In genomic region chr9:7870556-7871315, GRCm38 (mm10) we compare ENCODE assay signal across 11 mouse cellular contexts. TPM values are rescaled to one million over a fixed set of nuclear protein-coding genes. Genes with fewer than 3 reads are reported as not detected.
DNase-seq lines count a peak whose midpoint lies in the region; ATAC-seq lines count a peak whose summit lies in the region.
"Had no signal": no experiment of that assay in that cellular context is flagged by ENCODE, and none has a peak within 500 bp of the region (broad histone marks: within the 10 kb centered on the region; RNA-seq: fewer than 3 reads in every experiment).

No protein-coding gene starts in this region.

- no peak for ATAC-seq in intestine, embryonic 16.5 days
- ATAC-seq in intestine, embryonic 15.5 days: no peak
- ATAC-seq in forebrain, embryonic 13.5 days: no peak
- ATAC-seq: midbrain, embryonic 15.5 days had no signal

- H3K36me3 ChIP-seq in intestine, embryonic 16.5 days (ENCODE audit: control insufficient read depth, insufficient read depth, low read length): peaks cover 6% of the 10 kb centered on the region
- peaks cover 8% of the 10 kb centered on the region for H3K36me3 ChIP-seq in intestine, embryonic 15.5 days
- peaks cover 15% of the 10 kb centered on the region for H3K36me3 ChIP-seq in limb, embryonic 10.5 days
- H3K36me3 ChIP-seq in forebrain, embryonic 13.5 days (ENCODE audit: poor library complexity, severe bottlenecking): no peaks in the 10 kb centered on the region
- H3K36me3 ChIP-seq: hindbrain, embryonic 13.5 days; midbrain, embryonic 15.5 days had no signal

- no peaks in the 10 kb centered on the region for H3K9me3 ChIP-seq in intestine, embryonic 16.5 days (ENCODE audit: control insufficient read depth, low read length)
- H3K9me3 ChIP-seq in intestine, embryonic 15.5 days: no peaks in the 10 kb centered on the region
- H3K9me3 ChIP-seq in limb, embryonic 10.5 days (replicated peaks): no peaks in the 10 kb centered on the region
- H3K9me3 ChIP-seq in forebrain, embryonic 13.5 days (replicated peaks): no peaks in the 10 kb centered on the region
- H3K9me3 ChIP-seq: hindbrain, embryonic 13.5 days; midbrain, embryonic 15.5 days had no signal

- H3K4me3 ChIP-seq in intestine, embryonic 16.5 days (ENCODE audit: low read length): no peak overlapping the region
- H3K4me3 ChIP-seq in intestine, embryonic 15.5 days (replicated peaks): no peak overlapping the region
- H3K4me3 ChIP-seq in limb, embryonic 10.5 days: no peak overlapping the region
- no peak overlapping the region for H3K4me3 ChIP-seq in forebrain, embryonic 13.5 days
- H3K4me3 ChIP-seq: hindbrain, embryonic 13.5 days; midbrain, embryonic 15.5 days had no signal

- 0 out of 2 replicates have a peak, but pooled peaks cover 8% of the 10 kb centered on the region for H3K4me1 ChIP-seq in intestine, embryonic 16.5 days (ENCODE audit: control insufficient read depth, insufficient read depth, low read length)
- H3K4me1 ChIP-seq in intestine, embryonic 15.5 days (replicated peaks): no peaks in the 10 kb centered on the region
- peaks cover 20% of the 10 kb centered on the region for H3K4me1 ChIP-seq in limb, embryonic 10.5 days
- H3K4me1 ChIP-seq in forebrain, embryonic 13.5 days: peaks cover 7% of the 10 kb centered on the region

- no peaks in the 10 kb centered on the region for H3K27me3 ChIP-seq in intestine, embryonic 16.5 days (replicated peaks; ENCODE audit: control insufficient read depth, insufficient read depth, low read length)
- no peaks in the 10 kb centered on the region for H3K27me3 ChIP-seq in intestine, embryonic 15.5 days (replicated peaks)
- no peaks in the 10 kb centered on the region for H3K27me3 ChIP-seq in limb, embryonic 10.5 days (ENCODE audit: low read depth, poor library complexity, severe bottlenecking)
- no peaks in the 10 kb centered on the region for H3K27me3 ChIP-seq in forebrain, embryonic 13.5 days
- H3K27me3 ChIP-seq: midbrain, embryonic 15.5 days had no signal

- no peak overlapping the region for H3K4me2 ChIP-seq in intestine, embryonic 16.5 days (ENCODE audit: low read depth, low read length)
- H3K4me2 ChIP-seq in intestine, embryonic 15.5 days (replicated peaks): no peak overlapping the region
- no peak overlapping the region for H3K4me2 ChIP-seq in forebrain, embryonic 13.5 days
- H3K4me2 ChIP-seq: hindbrain, embryonic 13.5 days; midbrain, embryonic 15.5 days had no signal

- peak; percentile 51 for DNase-seq in CD4-positive helper T cell, adult 2 months (ENCODE audit: low read depth, low spot score)
- no peak for DNase-seq in limb, embryonic 10.5 days (ENCODE audit: low spot score)
- peak; percentile 78 for DNase-seq in lung, postnatal 25 days (ENCODE audit: low spot score)
- no peak for DNase-seq in testis, postnatal 10 days (ENCODE audit: low spot score)
- DNase-seq in left cerebral cortex, adult 9 months (ENCODE audit: low spot score in 2 of 2): no peak
- DNase-seq: gastrocnemius, postnatal 14 days had no signal

- WGBS in intestine, embryonic 16.5 days: 80% methylated on average over 10 of the region's 10 CpGs
- 78% methylated on average over 10 of the region's 10 CpGs for WGBS in intestine, embryonic 15.5 days
- WGBS in limb, embryonic 10.5 days: 93% methylated on average over 10 of the region's 10 CpGs
- 94% methylated on average over 10 of the region's 10 CpGs for WGBS in forebrain, embryonic 13.5 days

- H3K27ac ChIP-seq in intestine, embryonic 16.5 days (ENCODE audit: low read length): peak overlapping the region; percentile 71; the same call in 1 of the 2 replicates
- H3K27ac ChIP-seq in intestine, embryonic 15.5 days: no peak overlapping the region
- peak overlapping the region; percentile 43; the same call in 1 of the 2 replicates for H3K27ac ChIP-seq in limb, embryonic 10.5 days
- no peak overlapping the region for H3K27ac ChIP-seq in forebrain, embryonic 13.5 days
- H3K27ac ChIP-seq: hindbrain, embryonic 13.5 days; midbrain, embryonic 15.5 days had no signal

- H3K9ac ChIP-seq in intestine, embryonic 16.5 days (ENCODE audit: low read depth, low read length): no peak overlapping the region
- H3K9ac ChIP-seq in intestine, embryonic 15.5 days: no peak overlapping the region
- H3K9ac ChIP-seq in forebrain, embryonic 13.5 days: no peak overlapping the region
- H3K9ac ChIP-seq: hindbrain, embryonic 13.5 days; midbrain, embryonic 15.5 days had no signal

RNA-seq across cellular contexts. Expression of gene Birc3, which starts 2.2 kb away (rescaled TPM):
- polyA plus RNA-seq in intestine, embryonic 16.5 days (2015; fragmentation: Nextera tagmentation; extraction: Ambion mirVana): 12.7 and 15.3 TPM in 2 replicates
- polyA plus RNA-seq in intestine, embryonic 15.5 days (2015; fragmentation: Nextera tagmentation; extraction: Ambion mirVana): 11.7 and 11.9 TPM in 2 replicates
- polyA plus RNA-seq in limb, embryonic 10.5 days (2016; fragmentation: Nextera tagmentation; extraction: Ambion mirVana): 7.4 and 8.2 TPM in 2 replicates
- 0.82 and 0.94 TPM in 2 replicates for polyA plus RNA-seq in forebrain, embryonic 13.5 days (2015; fragmentation: Nextera tagmentation; extraction: Ambion mirVana)

RNA-seq across cellular contexts. Expression of gene Birc2, which starts 33.9 kb away (rescaled TPM):
- polyA plus RNA-seq in intestine, embryonic 16.5 days (2015; fragmentation: Nextera tagmentation; extraction: Ambion mirVana): 26.9 and 27.6 TPM in 2 replicates
- 28.9 and 32.1 TPM in 2 replicates for polyA plus RNA-seq in intestine, embryonic 15.5 days (2015; fragmentation: Nextera tagmentation; extraction: Ambion mirVana)
- 26.8 and 37.6 TPM in 2 replicates for polyA plus RNA-seq in limb, embryonic 10.5 days (2016; fragmentation: Nextera tagmentation; extraction: Ambion mirVana)
- polyA plus RNA-seq in forebrain, embryonic 13.5 days (2015; fragmentation: Nextera tagmentation; extraction: Ambion mirVana): 49.1 and 52.9 TPM in 2 replicates

Comparison
In these comparisons a context has a peak if more than half of its experiments do, and no peak if none do; other contexts are left out.
1. H3K27ac ChIP-seq: peak in intestine, embryonic 16.5 days (single experiment) and limb, embryonic 10.5 days (single experiment); none in intestine, embryonic 15.5 days (single experiment) and forebrain, embryonic 13.5 days (single experiment).
2. DNase-seq: peak in CD4-positive helper T cell, adult 2 months (single experiment) and lung, postnatal 25 days (single experiment); none in limb, embryonic 10.5 days (single experiment), testis, postnatal 10 days (single experiment) and left cerebral cortex, adult 9 months (0 of 2).